Mouse (Mus musculus) MEL-GATA-1-ER (cell line): ENCODE measurements at regions not wholly inside any gene's neighbourhood (a gene's known extent, or its start where the extent isn't known, plus 50 kb on each side); places are given as distances from the start of the nearest gene placed in this dataset.

ENCODE experiments used
- DNase-seq: peaks from one replicate; pipeline ENCODE4 v3.0.0-alpha.2; 2012; ENCODE audit warnings: low read depth; ENCODE audit errors: extremely low read depth

DNA sequence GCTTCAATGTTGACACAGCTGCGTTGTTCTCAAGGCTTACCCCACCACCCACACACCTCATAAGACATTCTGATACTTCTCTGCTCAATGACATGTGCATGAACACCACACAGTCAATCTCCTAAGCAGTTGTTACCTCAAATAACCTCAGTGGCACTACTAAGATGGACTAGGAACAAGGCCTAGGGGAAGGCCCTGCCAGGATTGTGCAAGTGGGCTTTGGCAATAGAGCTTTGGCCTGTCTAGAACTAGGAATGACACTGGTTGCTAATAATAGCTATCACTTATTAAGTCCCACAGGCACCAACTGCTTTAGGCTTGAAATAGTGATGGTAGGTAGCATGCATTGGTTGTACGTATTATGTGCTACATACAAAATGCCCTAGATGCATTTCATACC is 169.7 kb upstream of the Nabp1 start:
- DNase-seq = no peak

DNA sequence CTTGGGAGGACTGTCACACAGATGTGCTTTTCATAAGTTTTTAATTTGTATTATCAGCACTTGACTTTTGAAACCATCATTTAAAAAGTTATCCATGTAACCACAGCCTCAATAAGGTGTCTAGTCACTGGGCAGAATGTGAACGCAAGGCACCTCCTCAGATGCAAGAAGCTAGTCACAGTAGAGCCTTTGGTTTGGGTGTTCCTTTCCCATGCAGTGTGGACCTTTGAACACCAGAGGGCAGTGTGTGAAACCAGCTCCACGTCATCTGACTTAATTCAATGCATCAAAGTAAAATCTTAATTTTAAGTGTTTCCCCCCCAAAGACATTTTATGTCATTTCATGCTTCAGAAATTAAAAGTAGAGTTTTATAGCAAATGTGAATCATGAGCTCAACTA is 166.2 kb upstream of the Nabp1 start:
- peak; percentile 24 for DNase-seq

DNA sequence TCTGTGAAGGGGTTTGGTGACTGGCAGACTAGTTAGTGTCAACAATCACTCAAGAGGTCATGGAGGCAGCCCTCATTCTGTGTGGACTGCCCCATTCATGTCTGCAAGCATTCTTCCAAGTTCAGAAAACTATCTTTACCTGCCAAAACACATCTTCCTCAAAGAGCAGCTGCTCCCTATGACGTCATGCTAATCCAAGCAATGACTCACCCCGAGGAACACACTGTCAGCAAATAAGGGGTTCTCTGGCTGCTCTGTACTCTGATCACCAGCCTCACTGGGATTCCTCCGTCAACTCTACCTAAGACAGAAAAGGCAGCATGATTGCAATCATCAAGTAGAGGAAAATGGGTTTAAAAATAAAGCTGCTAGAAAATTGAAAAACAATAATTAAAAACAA is 165.4 kb upstream of the Nabp1 start:
- DNase-seq = no peak

DNA sequence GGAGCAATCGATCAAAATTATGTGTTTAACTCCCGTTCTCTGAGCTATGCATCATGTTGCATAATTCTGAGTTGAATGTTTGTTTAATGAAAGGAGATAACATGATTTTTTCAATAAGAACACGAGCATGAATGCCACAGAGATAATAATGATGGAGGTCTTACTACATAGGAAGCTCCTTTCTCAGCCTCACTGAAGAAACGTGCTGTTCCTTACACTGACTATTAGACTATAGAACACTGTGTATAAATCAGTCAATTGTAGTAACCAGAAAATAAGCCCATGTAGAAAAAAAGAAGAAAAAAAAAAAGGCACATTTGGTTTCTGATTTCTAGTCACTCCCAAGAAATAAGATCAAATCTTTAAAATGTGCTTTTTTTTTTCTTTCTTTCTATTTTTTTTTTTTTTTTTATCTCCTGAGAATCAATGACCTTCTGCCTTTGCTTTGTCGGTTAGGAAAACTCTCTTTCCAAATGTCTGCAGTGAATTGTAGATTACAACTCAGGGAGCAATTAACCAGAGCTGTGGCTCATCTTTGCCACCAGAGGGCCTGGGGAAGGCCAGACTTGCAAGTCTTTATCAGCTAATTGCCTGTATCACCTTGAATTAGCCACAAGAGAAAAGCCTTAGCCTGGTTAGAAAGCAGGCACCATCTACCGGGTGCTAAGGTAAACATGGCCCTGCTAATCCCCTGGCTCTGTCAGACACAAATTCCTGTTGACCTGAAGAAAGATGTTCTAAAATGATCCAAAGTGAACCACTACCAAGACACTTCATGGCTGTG is 160.5 kb upstream of the Nabp1 start:
- DNase-seq = no peak

DNA sequence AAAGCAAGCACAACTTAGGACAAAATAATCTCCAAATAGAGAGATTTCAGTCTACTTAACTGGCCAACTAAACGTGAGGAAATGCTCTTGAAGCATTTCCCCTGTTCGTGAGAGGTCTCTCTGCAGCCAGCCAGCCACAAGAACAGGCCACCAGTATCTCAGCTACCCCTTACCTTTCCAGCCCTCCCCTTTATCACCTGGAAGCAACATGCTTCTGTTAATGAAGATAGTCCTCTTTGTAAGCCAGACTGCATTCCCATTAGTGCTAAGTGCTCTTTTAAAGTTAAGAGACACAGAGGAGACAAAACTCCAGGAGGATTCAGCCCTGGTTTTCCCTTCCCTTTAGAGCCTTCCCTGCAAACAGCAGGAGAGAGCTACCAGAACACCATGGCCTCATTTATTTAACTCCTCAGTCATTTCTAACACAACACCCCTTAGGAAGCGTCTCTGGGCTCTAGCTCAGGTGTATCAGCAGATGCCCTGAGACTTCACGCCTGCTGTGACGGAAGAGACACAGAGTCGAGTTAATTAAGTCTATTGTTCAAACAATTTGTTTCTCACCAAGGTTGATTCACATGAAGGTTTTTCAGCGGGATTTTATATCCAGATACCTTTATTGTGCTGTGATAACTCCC is 157.8 kb upstream of the Nabp1 start:
- DNase-seq = no peak

DNA sequence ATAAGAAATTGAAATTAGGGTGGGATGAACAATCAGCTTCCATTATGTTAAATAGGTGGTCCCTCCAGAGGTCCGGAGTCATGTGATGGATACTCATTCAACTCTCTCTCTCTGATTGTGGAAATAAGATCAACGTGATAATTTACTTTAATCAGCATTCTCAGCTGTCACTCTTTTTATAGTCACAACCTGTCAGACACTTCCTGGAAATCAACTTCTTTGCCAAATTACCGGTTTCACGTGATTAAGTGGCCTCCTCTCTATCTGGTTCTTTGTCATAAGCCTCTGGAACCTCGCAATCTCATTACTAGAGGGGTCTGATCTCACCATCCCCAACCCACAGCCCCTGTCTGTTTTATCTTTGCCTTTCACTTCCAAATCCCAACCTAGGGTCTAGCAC is 155.6 kb upstream of the Nabp1 start:
- DNase-seq = no peak

DNA sequence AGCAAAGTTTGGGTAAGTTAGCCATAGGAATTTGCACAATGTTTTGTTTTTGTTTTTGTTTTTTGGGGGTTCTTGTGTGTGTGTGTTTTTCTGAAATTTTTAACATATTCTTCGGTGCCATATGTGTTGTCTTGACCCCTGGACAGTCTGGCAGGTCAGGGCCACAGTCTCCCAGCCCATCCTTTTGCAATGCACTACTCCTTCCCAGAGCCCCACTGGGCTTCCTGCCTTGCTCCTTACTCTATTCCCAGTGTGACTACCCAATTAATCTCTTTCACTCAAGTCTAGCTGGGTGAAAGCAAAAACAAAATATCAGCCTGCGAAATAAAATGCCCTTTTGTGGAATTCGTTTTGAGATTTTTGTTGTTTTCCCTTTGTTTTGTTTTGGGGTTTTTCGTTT is 154.6 kb upstream of the Nabp1 start:
- no peak for DNase-seq

DNA sequence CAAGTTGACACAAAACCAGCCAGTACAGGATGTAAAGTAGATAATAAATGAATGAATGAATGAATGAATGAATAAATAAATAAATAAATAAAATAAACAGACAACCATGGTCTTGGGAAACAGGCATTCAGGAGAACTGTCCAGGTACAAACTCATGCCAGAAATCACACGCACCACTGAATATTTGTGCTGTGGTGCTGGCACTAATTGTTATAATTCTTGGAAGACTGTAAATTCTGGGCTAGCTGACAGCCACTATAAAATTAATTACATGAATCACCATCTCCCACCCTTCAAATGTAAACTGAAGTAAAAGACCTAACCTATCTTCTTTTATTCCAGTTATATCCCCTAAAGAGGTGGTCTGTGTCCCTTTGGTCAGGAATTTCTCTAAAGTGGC is 151.6 kb upstream of the Nabp1 start:
- no peak for DNase-seq

DNA sequence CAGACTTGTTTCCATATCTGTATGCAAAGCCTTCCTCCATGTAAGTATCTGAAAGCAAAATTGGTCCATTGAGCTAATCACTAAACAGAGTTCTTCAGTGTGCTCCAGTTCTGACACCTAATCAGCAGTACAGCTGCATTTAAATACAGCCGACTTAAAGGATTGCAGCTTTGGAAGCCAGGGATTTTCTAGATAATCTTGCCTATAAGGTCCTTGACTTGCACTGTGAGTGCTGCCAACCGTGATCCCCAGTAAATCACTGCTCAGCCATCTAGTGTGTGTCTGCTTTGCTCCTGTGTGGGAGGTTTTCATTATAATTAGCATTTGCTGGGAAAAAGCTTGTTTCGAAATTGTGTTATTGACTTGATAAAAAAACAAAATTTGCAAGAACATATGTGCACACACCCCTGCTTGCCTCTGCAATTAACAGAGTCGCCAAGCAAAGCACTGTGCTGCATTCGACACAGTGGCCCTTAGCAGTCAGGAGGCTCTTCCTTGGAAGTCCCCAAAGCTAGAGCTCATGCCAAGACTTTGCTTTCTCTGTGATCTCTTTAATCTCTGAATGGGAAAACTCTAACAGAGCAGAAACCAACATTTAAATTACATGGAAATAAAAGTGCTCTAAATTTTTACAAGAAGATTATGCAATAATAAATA is 150.0 kb upstream of the Nabp1 start:
- no peak for DNase-seq

DNA sequence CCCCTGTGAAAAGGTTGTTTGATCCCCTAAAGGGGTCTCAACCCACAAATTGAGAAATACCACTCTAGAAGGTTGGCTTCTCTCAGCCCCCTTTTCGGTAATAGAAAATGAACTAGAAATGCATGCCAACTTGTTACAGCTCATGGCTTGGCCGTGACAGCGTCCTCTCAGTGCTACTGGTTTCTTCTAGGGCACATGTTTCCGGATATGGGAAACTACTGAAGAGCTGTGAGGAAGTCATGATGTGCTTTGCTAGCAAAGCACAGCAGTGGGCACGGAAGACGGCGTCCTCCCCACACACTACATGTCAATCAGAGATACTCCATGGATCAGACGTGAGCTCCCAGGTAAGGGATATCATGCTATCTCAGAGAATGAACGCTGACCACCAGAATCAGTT is 148.1 kb upstream of the Nabp1 start:
- no peak for DNase-seq

DNA sequence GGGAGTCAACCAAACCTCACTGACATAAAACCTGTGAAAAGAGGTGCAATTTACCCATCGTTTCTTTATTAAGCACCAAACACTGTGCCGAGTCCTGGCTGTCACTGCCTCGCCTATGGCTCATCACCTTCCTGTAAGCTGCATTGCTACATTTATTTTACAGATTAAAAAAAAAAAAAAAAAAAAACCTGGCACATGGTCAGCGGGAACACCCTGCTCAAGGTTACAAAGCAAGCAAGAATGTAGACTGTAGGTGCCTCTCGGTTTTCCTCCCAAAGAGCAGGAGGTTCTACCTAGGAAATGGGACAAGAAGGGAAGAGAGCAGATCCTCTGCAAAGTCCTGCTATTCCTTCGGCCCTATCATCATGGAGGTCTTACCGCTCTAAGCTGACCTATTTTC is 146.9 kb upstream of the Nabp1 start:
- DNase-seq = no peak

DNA sequence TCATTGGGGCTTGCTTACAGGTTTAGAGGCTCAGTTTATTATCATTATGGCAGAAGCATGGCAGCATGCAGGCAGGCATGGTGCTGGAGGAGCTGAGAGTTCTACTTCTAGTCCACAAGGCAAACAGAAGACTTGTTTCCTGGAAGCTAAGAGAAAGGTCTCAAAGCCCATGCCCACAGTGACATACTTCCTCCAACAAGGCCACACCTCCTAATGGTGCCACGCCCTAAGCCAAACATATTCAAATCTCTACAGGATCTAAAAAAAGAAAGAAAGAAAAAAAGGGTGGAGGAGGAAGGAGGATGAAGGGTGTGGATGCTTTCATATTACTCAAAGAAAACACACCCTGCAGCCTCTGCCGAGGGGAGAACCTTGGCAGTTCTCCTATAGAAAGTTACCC is 146.3 kb upstream of the Nabp1 start:
- no peak for DNase-seq

DNA sequence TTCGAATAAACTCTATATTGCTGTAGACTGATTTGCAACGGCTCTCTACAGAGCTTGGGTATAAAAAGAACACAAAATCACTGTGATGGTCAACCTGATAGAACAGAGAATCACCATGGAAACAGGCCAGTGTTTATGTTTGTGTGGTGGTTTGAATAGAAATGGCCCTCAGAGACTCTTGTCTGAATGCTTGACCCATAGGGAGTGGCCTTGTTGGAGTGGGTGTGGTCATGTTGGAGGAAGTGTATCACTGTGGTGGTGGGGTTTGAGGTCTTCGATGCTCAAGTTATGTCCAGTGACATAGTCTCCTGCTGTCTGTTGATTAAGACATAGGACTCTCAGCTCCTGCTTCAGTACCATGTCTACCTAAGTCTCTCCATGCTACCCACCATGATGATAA is 144.8 kb upstream of the Nabp1 start:
- no peak for DNase-seq

DNA sequence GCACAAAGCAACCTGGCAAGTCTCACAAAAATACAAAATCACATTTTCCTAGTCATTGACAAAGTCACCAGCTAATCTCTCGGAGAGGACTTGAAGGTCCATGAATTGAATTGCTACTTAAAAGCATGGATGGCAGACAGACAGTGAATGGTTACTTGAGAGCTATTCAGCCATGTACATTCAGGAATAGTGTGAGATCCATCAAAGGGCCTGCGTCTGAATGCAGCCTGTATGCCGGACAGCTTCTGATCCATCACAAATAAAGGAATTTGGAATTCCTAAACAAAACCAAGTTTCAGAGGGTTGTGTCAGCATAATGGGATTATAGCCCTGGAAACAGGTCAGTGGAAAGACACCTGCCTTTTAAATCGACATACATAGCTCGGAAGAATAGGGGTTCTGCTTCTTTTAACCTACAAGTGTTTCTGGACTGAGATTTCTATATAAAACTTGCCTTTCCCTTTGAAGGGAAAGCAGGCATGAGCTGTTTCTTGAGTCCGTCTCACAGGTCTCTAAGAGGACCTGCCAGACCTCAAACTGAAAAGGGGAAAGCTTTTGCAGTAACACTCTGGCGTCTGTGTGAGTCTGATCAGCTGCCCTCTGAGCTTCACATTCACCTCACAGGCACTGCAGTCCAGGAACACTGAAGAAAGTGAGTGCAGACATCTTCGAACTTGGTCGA is 144.1 kb upstream of the Nabp1 start:
- no peak for DNase-seq

DNA sequence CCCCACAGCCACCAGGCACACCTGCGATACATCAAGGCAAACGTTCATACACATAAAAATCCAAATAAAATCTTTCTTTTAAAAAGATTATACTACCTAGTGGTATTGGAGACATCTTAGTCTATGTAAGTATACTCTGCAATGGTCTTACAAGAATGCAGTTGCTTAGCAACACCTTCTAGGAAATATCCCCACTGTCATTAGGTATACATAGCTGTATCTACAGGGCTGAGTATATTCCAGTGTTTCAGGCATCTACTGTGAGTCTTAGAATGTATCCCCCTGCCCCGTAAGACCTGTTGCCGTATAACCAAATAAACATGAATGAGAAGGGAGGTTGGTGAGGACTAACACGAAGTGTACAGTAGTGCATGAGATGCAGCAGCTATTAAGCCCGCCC is 142.8 kb upstream of the Nabp1 start:
- DNase-seq = no peak

DNA sequence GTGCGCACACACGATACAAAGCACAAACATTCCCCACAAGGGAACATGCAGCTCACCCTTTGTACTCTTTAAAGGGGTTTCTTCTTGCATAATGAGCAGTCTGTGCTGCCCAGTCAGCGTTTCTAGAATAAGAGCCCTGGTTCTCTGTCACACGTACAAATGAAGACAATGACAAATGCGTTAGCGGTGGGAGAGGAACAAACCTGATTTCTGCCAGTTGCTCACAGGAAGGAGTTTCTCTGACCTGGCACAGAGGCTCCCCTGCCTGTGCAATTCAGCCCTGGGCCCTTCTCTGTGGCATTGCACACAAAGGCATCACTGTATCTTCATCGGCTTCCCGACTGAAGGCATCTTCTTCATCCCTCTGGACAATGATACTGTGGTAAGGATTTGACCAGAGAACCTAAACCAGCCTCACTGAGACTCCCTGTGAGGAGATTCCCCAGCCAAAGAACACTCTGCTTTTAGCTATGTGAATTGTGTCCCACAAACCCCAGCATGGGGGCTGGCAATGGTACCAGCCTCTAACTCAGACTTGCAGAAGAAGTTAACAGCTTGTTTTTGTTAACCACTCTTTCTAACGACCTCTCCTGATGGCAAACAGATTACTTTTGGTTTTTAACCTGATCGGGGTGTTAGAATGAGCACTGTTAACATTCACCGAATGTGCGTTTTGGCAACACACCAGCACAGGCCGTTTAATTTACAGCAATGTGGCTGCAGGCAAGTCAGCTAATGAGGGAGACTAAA is 139.5 kb upstream of the Nabp1 start:
- no peak for DNase-seq

DNA sequence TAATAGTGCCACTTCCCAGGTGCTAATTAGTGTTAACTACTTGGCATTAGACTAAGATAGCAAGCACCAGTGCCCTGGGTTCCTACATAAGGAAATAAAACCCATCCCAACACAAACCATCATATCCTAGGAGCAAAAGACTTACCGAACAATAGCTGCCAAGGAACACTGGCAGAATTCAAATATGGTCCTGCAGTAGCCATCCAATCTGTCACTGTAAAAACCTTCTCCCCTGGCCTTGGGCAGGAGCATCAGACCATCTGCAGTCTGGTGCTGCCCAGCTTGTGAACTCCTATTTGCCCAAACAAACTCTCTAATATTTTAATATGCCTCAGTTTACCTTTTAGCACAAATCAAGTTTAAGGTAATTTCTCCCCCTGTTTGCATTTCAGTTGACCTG is 137.9 kb upstream of the Nabp1 start:
- DNase-seq = no peak

DNA sequence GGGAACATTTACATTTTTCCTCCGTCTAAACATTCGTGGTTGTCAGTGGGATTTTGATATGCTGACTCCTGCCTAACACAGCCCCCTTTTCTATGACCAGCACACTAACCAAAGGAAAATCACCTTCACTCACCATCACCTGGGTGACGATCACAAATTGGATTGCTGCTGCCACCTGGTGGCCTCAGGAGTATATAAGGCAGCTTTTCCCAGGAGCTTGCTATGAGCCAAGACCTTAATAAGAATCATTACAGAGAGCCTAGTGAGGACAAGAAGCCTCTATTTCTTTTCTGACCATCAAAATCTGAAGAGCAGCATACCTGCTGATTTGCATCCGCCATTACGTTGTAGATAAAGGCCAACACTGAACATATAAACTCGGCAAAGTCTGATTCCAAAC is 137.3 kb upstream of the Nabp1 start:
- no peak for DNase-seq

DNA sequence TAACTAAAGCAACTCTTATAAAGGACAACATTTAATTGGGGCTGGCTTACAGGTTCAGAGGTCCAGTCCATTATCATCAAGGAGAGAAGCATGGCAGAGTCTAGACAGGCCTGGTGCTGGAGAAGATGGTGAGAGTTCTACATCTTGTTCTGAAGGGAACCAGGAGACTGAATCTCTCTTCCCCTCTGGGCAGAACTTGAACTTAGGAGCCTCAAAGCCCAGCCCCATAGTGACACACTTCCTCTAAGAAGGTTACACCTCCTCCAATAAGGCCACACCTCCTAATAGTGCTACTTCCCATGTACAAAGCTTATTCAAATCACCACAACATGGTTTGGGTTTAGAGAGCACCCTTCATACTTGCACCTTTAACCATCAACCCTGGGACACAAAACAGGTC is 136.5 kb upstream of the Nabp1 start:
- no peak for DNase-seq

DNA sequence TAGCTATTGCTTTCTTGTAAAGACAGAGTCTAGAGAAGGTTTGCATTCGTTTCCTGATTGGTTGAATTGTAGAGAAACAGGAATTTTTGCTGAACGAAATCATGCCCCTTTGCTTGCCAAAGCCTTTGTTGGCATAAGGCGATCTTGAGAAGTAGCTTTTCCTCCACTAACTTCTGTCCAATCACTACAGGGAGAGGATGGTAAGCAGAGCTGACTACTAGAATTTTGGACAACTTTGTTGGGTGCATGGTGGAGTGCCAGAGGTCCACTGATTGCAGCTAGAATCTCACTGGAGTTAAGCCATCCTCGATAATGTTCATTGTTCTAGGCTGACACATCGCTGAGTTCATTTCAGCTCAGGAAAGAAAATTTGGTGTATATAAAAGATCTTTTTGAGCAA is 131.1 kb upstream of the Nabp1 start:
- DNase-seq = no peak

DNA sequence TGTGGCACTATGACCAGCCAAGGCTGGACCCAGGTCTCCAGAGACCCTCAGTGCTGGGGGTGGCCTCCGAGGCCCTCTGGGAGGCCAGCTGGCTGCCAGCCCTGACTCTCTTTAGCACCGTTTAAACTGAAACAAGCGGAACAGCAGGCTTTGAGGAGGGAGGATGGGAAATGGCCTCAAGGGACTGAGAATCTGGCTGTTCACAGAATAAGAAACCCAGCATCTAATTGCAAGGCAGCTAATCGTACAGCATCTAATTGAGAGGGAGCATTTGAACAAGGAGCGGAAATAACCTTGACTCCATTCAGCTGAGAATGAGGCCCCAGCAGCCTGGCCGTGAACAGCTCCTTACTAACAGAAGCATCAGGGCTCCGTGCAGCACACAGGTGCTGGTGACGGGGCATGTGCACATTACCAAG is 129.2 kb upstream of the Nabp1 start:
- no peak for DNase-seq

DNA sequence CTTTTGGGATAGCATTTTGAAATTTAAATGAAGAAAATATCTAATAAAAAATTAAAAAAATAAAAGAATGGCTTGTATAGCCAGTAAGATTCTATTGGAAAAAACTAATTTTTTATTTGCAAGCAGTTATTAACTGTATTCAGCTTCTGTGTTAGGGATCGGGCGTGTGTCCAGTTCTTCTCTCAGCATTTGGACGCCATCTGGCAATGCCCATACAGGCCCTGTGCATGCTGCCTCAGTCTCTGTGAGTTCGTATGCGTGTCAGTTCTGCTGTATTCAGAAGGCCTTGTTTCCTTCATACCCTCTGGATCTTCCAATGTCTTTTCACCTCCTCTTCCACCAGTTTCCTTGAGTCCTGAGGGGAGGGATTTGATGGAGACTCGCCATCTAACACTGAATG is 123.8 kb upstream of the Nabp1 start:
- no peak for DNase-seq
